In the genomic region with DNA sequence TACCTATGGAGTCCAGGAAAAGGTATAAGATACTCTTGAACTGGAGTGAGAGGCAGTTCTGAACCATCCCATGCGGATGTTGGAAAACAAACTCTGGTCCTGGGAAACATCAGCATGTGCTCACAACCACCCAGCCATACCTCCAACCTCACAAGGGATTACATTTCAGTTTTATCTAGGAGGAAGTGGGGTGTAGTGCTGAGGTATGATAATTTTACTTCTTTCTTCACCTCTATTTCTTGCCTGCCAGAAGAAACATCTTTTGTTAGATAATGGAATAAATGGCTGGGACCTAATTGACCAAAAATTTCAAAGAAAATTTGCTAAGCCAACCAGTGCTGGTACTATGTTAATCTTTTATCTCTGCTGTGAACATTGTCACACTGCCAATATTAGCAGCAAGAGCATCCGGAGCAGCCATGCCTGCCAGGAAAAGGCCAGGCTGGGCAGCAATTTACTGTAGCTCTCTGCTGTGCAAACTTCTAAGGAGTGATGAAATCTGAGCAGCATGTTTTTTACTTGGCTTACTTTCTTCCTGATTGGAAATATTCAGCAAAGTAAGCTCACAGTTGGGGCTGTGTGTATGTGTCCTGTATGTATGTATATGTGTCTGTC, we compare ENCODE assay signal across 13 mouse cellular contexts. TPM values are rescaled to one million over a fixed set of nuclear protein-coding genes. Genes with fewer than 3 reads are reported as not detected.
A peak's percentile ranks its signal among the peaks of the same experiment; 100 is the strongest.
DNase-seq lines count a peak whose midpoint lies in the region; ATAC-seq and TF ChIP-seq lines count a peak whose summit lies in the region.
"Had no signal": no experiment of that assay in that cellular context is flagged by ENCODE, and none has a peak within 500 bp of the region (broad histone marks: within the 10 kb centered on the region; RNA-seq: fewer than 3 reads in every experiment).

No protein-coding gene starts in this region.

- H3K36me3 ChIP-seq in kidney, embryonic 16.5 days (ENCODE audit: insufficient read depth, low read length), result no peaks in the 10 kb centered on the region
- H3K36me3 ChIP-seq in thymus, adult 2 months (ENCODE audit: control insufficient read depth, insufficient read depth, low read length), result no peaks in the 10 kb centered on the region
- H3K36me3 ChIP-seq: limb, embryonic 15.5 days had no signal

- H3K9me3 ChIP-seq in kidney, embryonic 16.5 days (ENCODE audit: low read length), result no peaks in the 10 kb centered on the region
- H3K9me3 ChIP-seq: limb, embryonic 15.5 days had no signal

- no peaks in the 10 kb centered on the region for H3K27me3 ChIP-seq in kidney, embryonic 16.5 days (ENCODE audit: insufficient read depth, low read length)
- H3K27me3 ChIP-seq in thymus, adult 2 months (ENCODE audit: control insufficient read depth, insufficient read depth, low read length), result no peaks in the 10 kb centered on the region
- H3K27me3 ChIP-seq: limb, embryonic 15.5 days had no signal

- no peak for TF ChIP-seq CTCF in thymus, adult 2 months (IDR thresholded peaks at IDR 0.05; ENCODE audit: borderline replicate concordance, control insufficient read depth, extremely low read depth, insufficient read depth, low read length, poor library complexity)

- ATAC-seq in cerebellum, adult (ENCODE audit: insufficient number of reproducible peaks, low FRiP score, low TSS enrichment), result no peak
- ATAC-seq in kidney, embryonic 16.5 days (ENCODE audit: low FRiP score, low TSS enrichment), result no peak

- no peak overlapping the region for H3K9ac ChIP-seq in kidney, embryonic 16.5 days (replicated peaks; ENCODE audit: low read length)
- H3K9ac ChIP-seq: limb, embryonic 15.5 days had no signal

- H3K4me2 ChIP-seq in kidney, embryonic 16.5 days (replicated peaks; ENCODE audit: low read depth, low read length), result no peak overlapping the region
- H3K4me2 ChIP-seq: limb, embryonic 15.5 days had no signal

- peaks cover 13% of the 10 kb centered on the region; the same call in 1 of the 2 replicates for H3K4me1 ChIP-seq in kidney, embryonic 16.5 days (ENCODE audit: insufficient read depth, low read length)
- H3K4me1 ChIP-seq in thymus, adult 2 months (replicated peaks; ENCODE audit: control insufficient read depth, insufficient read depth, low read length), result no peaks in the 10 kb centered on the region
- H3K4me1 ChIP-seq: limb, embryonic 15.5 days had no signal

- H3K4me3 ChIP-seq in kidney, embryonic 16.5 days (ENCODE audit: low read length), result no peak overlapping the region
- H3K4me3 ChIP-seq in thymus, adult 2 months (ENCODE audit: control insufficient read depth, insufficient read depth, low read length), result no peak overlapping the region
- H3K4me3 ChIP-seq: gastrocnemius, adult 2 months; limb, embryonic 15.5 days; myocyte had no signal

- no peak for TF ChIP-seq POLR2A in thymus, adult 2 months (IDR thresholded peaks at IDR 0.05; ENCODE audit: control insufficient read depth, extremely low read depth, insufficient read depth, low read length, poor library complexity)

- H3K27ac ChIP-seq in kidney, embryonic 16.5 days (ENCODE audit: low read length), result no peak overlapping the region; the same call in 1 of the 2 replicates
- no peak overlapping the region for H3K27ac ChIP-seq in thymus, adult 2 months (ENCODE audit: control insufficient read depth, insufficient read depth, low read length)
- H3K27ac ChIP-seq: gastrocnemius, adult 2 months; kidney, postnatal 0 days; limb, embryonic 15.5 days had no signal

- peak; percentile 14 for DNase-seq in cerebellum, adult 9-11 months
- DNase-seq in kidney, adult 11 months, result peak; percentile 24
- peak; percentile 84 for DNase-seq in adipocyte (ENCODE audit: low spot score)
- peak; percentile 50 to 73 for DNase-seq in kidney, postnatal 36 days
- no peak for DNase-seq in thymus, postnatal 10 days (ENCODE audit: low spot score in 2 of 2)
- no peak for DNase-seq in thymus, adult 2 months
- DNase-seq: gastrocnemius, adult 2 months; right cerebral cortex, postnatal 4 days had no signal

- WGBS in kidney, embryonic 16.5 days, result 49% methylated on average over 2 of the region's 2 CpGs
- WGBS in thymus, adult 2 months, result 70% methylated on average over 2 of the region's 2 CpGs

RNA-seq across cellular contexts. Expression of a gene that starts 6.3 kb away (rescaled TPM):
- polyA plus RNA-seq in kidney, embryonic 16.5 days (2015; fragmentation: Nextera tagmentation; extraction: Ambion mirVana), result 0.75 and 1.5 TPM in 2 replicates
- 4.2 and 5.4 TPM in 2 replicates for polyA plus RNA-seq in thymus, adult 2 months (2012; rRNA removed)

RNA-seq across cellular contexts. Expression of a gene that starts 18.9 kb away (rescaled TPM):
- polyA plus RNA-seq in kidney, embryonic 16.5 days (2015; fragmentation: Nextera tagmentation; extraction: Ambion mirVana), result 0.10 TPM in 1 of 2 replicates, not detected in the other
- polyA plus RNA-seq in thymus, adult 2 months (2012; rRNA removed), result 18.0 and 23.5 TPM in 2 replicates
- polyA plus RNA-seq: kidney, postnatal 0 days; limb, embryonic 15.5 days; myocyte had no signal

RNA-seq across cellular contexts. Expression of a gene that starts 46.2 kb away (rescaled TPM):
- polyA plus RNA-seq in kidney, embryonic 16.5 days (2015; fragmentation: Nextera tagmentation; extraction: Ambion mirVana), result 40.0 and 41.5 TPM in 2 replicates
- polyA plus RNA-seq in thymus, adult 2 months (2012; rRNA removed), result 23.5 and 32.5 TPM in 2 replicates

Comparison
In these comparisons a context has a peak if more than half of its experiments do, and no peak if none do; other contexts are left out.
1. DNase-seq: peak in cerebellum, adult 9-11 months (single experiment), kidney, adult 11 months (single experiment), adipocyte (single experiment) and kidney, postnatal 36 days (2 of 2); none in thymus, postnatal 10 days (0 of 2) and thymus, adult 2 months (single experiment).
2. RNA of a gene that starts 18.9 kb away (polyA plus RNA-seq): 18.0 to 23.5 TPM in thymus, adult 2 months; 0.10 TPM in kidney, embryonic 16.5 days; every median in the first group is over 10 times any median in the second.